Mouse (Mus musculus) CD4-positive, CD25-positive, alpha-beta regulatory T cell, adult 2 months (primary cell): ENCODE measurements around the gene Slc25a10.

Source experiments
- DNase-seq: peaks from one replicate; pipeline ENCODE4 v3.0.0-alpha.2; 2012; ENCODE audit warnings: low read depth, low spot score

The Slc25a10 gene

GRCm38 (mm10) chr11:120491317-120492023 is at the start of gene Slc25a10:
Gene Slc25a10, plus strand, starts transcription at chr11:120491840.
- peak; percentile 76 for DNase-seq

DNA sequence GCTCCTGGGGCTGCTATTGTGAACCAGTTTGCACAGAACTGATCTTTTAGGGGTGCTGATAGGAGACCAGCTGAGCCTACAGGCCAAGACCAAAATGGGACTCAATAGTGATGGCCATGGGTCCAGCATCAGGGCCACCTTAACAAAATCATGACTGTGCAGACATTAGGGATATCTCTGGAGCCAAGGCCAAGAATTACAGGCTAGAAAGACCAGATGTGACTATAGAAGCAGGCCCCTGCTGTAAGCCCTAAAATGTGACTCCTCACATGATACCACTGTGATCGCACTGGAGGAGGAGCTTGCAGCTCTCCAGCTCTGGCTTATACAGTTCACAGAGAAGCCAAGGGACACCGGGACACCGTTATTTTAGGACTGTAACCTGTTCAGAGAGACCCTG is 49.3 kb upstream of the Slc25a10 start, which contains the start of gene Tspan10:
Tspan10 (plus strand) TSS at position 301 of the 400 bp plus-strand sequence.
- DNase-seq, result no peak

GRCm38 (mm10) chr11:120442765-120443280 is 48.8 kb upstream of the Slc25a10 start:
- DNase-seq, result no peak

DNA sequence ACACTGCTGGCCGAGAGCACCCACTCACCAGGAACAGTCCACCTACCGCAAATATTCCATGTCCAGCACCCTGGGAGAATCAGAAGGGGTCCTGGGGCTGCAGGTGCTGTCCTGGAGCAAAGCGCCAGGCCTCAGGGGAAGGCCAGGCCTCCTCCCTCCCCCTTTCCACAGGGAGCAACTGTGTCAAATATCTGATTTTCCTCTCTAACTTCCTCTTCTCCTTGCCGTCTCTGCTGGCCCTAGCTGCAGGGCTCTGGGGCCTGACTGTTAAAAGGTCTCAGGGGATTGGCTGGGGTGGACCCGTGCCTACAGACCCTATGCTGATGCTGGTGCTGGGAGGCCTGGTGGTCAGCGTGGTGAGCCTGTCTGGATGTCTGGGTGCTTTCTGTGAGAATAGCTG is 47.5 kb upstream of the Slc25a10 start:
- DNase-seq, result no peak

GRCm38 (mm10) chr11:120445475-120445874 is 46.2 kb upstream of the Slc25a10 start:
- no peak for DNase-seq

DNA sequence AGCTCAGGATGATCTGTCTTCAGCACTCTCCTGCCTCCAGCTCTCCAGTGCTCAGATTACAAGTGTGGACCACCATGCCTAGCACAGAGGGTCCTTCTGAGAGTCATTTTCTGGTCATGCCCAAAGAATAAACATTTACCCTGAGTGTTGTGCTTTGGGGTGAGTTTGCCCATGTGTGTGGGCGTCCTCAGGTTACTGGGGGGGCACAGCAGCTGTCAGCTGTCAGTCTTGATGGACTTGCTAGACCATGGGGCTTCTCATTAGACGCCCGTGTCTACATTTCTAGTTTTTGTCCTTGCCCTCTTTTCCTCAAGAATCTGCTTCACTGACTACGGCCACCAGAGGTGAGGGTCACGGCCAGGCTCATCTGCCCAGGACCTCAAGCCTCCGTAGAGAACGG is 44.5 kb upstream of the Slc25a10 start:
- no peak for DNase-seq

GRCm38 (mm10) chr11:120452246-120452645 is 39.4 kb upstream of the Slc25a10 start:
- no peak for DNase-seq

GRCm38 (mm10) chr11:120453306-120453705 is 38.3 kb upstream of the Slc25a10 start, which contains the start of gene Pde6g:
Gene Pde6g, minus strand, starts transcription at chr11:120453500.
- DNase-seq, result no peak

DNA sequence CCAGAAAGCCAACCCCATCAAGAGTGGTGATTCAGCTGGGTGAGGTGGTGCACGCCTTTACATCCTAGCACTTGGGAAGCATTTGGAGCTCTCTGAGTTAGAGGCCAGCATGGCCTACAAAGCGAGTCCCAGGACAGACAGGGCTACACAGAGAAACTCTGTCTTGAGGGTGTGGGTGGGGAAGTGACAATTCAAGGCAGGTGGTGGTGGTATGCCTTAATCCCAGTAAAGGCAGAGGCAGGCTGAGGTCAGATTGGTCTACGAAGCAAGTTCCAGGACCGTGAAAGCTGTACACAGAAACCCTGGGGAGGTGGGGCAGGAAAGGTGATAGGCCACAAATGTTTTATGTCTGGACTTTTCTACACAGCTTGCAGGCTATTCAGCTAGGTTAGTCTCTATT is 36.7 kb upstream of the Slc25a10 start:
- no peak for DNase-seq

DNA sequence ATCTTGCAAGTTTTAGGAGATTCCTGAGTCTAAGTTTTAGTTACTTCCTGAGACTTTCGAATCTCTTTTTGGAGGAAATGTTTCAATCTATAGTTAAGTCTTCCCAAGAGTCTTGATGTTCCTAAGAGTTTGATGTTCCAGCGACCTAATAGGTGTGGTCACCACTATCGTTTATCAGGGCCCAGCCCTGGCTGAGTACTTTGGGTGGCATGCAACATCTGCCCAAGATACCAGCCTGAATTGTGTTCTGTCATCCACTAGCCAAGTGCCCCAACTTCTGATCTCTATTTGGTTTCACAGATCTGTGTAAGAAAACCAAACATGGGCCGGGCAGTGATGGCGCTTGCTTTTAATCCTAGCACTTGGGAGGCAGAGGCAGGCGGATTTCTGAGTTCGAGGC is 36.2 kb upstream of the Slc25a10 start:
- no peak for DNase-seq

GRCm38 (mm10) chr11:120457370-120457769 is 34.3 kb upstream of the Slc25a10 start:
- no peak for DNase-seq

- DNase-seq, result peak; percentile 86
These were observed 33.6 kb upstream of the Slc25a10 start, which contains the start of the genes Oxld1 and Ccdc137 for GRCm38 (mm10) chr11:120457772-120458751. Gene Oxld1, minus strand, starts transcription at chr11:120458068. Gene Ccdc137, plus strand, starts transcription at chr11:120458115.

DNA sequence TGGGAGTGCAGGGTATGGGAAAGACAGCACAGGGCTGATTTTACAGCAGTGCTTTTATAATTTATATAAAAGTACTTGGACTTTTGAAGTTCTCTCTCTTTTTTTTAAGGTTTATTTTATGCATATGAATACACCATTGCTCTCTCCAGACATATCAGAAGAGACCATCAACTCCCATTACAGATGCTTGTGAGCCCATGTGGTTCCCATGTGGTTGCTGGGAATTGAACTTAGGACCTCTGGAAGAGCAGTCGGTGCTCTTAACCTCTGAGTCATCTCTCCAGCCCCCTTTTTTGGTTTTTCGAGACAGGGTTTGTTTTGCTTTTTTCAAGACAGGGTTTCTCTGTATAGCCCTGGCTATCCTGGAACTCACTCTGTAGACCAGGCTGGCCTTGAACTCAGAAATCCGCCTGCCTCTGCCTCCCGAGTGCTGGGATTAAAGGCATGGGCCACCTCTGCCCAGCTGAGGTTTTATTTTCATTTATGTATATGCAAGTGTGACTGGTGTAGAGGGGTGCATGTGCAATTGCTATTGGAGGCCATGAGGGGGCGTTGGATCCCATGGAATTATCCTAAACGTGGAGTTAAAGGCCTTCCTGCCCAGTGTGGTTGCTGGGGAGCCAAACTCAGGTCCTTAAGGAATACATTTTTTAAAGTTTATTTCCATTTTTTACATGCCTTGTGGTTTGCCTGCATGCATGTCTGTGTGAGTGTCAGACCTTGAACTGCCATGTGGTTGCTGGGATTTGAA is 32.6 kb upstream of the Slc25a10 start:
- peak; percentile 28 for DNase-seq

DNA sequence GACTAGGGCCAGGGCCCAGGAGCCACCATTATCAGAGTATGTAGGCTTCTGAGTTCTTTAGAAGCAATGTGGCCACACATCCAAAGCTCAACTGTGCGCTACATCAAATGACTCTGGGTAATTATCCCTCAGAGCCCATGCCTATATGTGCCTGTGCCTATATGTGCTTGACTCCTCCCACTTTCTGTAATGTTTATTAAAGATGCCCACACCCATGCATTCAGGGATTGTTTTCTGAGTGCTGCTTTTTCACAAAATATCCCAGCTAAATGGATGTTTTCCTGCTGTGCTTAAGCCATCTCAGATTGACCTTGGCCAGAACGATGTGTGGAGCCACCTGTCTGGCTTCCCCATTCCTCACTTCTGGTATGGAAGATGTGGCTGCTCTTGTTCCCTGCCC is 28.1 kb upstream of the Slc25a10 start:
- no peak for DNase-seq

DNA sequence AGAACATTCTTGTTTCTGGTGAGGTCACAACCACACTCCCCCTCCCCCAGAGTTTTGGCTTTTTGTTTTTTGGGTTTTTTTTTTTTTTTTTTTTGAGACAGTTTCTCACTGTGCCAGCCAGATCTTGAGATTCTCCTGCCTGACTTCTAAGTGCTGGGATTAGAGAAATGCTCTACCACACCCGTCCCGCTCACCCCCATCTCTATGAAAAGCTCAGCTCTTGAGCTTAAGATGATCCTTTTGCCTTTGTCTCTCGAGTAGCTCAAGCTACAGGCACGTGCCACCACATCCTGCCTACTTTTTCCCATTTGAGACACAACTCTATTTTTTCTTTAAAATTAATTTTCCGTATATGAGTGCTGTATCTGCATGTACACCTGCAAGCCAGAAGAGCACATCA is 27.3 kb upstream of the Slc25a10 start:
- no peak for DNase-seq

- DNase-seq, result no peak
These were observed 26.1 kb upstream of the Slc25a10 start for GRCm38 (mm10) chr11:120465521-120465920.

DNA sequence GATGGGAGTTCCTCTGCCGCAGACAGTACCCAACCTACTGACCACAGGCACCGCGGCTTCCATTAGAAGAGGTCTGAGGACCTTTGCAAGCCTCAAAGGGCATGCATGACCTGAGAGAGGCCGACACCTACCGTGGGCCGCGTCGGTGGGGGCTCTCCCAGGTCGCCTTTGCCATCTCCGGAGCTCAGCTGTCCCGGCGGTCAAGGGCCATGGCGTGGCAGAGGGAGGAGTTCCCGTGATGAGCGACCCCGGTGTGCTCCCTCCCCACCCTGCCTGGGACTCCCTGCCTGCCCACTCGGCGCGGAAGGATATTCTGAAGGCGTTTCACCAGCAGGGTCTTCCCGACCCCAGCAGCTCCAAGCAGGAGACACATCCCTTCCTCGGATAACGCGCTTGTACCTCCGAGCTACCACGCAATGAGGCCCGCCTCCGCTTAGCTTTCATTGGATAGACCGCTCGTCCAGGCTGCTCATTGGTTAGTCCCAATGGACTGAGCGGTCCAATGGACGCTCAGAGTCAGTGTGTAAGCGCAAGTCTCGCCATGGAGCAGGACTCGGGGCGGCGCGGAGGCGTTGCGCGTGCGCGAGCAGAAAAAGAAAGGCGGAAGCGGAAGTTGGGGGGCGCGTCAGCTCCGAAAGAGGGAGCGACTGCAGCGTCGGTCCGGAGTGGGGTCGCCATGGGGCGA is 24.4 kb upstream of the Slc25a10 start, which contains the start of gene Arl16:
Arl16 (minus strand) TSS at position 557 of the 685 bp plus-strand sequence.
- DNase-seq, result peak; percentile 99

- DNase-seq, result no peak
These were observed 23.9 kb upstream of the Slc25a10 start for GRCm38 (mm10) chr11:120467736-120468092.

- DNase-seq, result no peak
These were observed 19.6 kb upstream of the Slc25a10 start for GRCm38 (mm10) chr11:120472052-120472451.

- DNase-seq, result no peak
These were observed 8.1 kb upstream of the Slc25a10 start for GRCm38 (mm10) chr11:120483448-120483934.
